In genomic region chr9:47229296-47229695, GRCm38 (mm10) we compare ENCODE assay signal across 23 mouse cellular contexts.
DNase-seq lines count a peak whose midpoint lies in the region; ATAC-seq lines count a peak whose summit lies in the region.
"Had no signal": no experiment of that assay in that cellular context is flagged by ENCODE, and none has a peak within 500 bp of the region (broad histone marks: within the 10 kb centered on the region; RNA-seq: fewer than 3 reads in every experiment).

No protein-coding gene starts in this region.

- 74% methylated on average over 6 of the region's 6 CpGs for WGBS in forebrain, embryonic 14.5 days
- 55% methylated on average over 6 of the region's 6 CpGs for WGBS in forebrain, embryonic 16.5 days
- WGBS in limb, embryonic 10.5 days: 41% methylated on average over 6 of the region's 6 CpGs
- WGBS in limb, embryonic 12.5 days: 21% methylated on average over 6 of the region's 6 CpGs
- 85% methylated on average over 6 of the region's 6 CpGs for WGBS in intestine, embryonic 16.5 days

- no peak overlapping the region for H3K9ac ChIP-seq in forebrain, embryonic 14.5 days (ENCODE audit: low read length)
- no peak overlapping the region for H3K9ac ChIP-seq in forebrain, embryonic 16.5 days (replicated peaks; ENCODE audit: low read depth, low read length)
- no peak overlapping the region for H3K9ac ChIP-seq in limb, embryonic 12.5 days (replicated peaks)
- no peak overlapping the region for H3K9ac ChIP-seq in intestine, embryonic 16.5 days (ENCODE audit: low read depth, low read length)
- H3K9ac ChIP-seq: embryonic facial prominence, embryonic 12.5 days; forebrain, embryonic 13.5 days; forebrain, postnatal 0 days had no signal

- no peak overlapping the region for H3K4me2 ChIP-seq in forebrain, embryonic 14.5 days (ENCODE audit: low read length)
- no peak overlapping the region for H3K4me2 ChIP-seq in forebrain, embryonic 16.5 days (ENCODE audit: low read length)
- H3K4me2 ChIP-seq in limb, embryonic 12.5 days: peak overlapping the region; percentile 15; the same call in 1 of the 2 replicates
- H3K4me2 ChIP-seq in intestine, embryonic 16.5 days (ENCODE audit: low read depth, low read length): no peak overlapping the region
- H3K4me2 ChIP-seq: embryonic facial prominence, embryonic 12.5 days; forebrain, embryonic 13.5 days had no signal

- DNase-seq in forebrain, embryonic 14.5 days (ENCODE audit: low spot score): peak; percentile 29
- peak; percentile 58 for DNase-seq in limb, embryonic 10.5 days (ENCODE audit: low spot score)
- DNase-seq in lung, postnatal 36 days: no peak
- DNase-seq in kidney, postnatal 4 days: no peak
- DNase-seq: adrenal gland, adult 8-10 months; adrenal gland, postnatal 25 days; B cell, adult 2 months; cerebellum, adult 11-12 months; cerebellum, adult 2 months; cerebellum, adult 9-10 months; cerebellum, postnatal 25 days; forebrain, postnatal 0 days had no signal

- no peak overlapping the region for H3K27ac ChIP-seq in forebrain, embryonic 14.5 days (ENCODE audit: low read depth, low read length)
- no peak overlapping the region for H3K27ac ChIP-seq in forebrain, embryonic 16.5 days (ENCODE audit: low read length)
- no peak overlapping the region for H3K27ac ChIP-seq in limb, embryonic 10.5 days
- H3K27ac ChIP-seq in limb, embryonic 12.5 days: no peak overlapping the region
- H3K27ac ChIP-seq in intestine, embryonic 16.5 days (ENCODE audit: low read length): no peak overlapping the region
- H3K27ac ChIP-seq: embryonic facial prominence, embryonic 10.5 days; embryonic facial prominence, embryonic 12.5 days; forebrain, embryonic 13.5 days had no signal

- no peak for ATAC-seq in forebrain, embryonic 14.5 days
- ATAC-seq in forebrain, embryonic 16.5 days: no peak
- ATAC-seq in limb, embryonic 12.5 days (ENCODE audit: insufficient number of reproducible peaks, insufficient read depth, low FRiP score, low TSS enrichment, low read depth): no peak
- no peak for ATAC-seq in intestine, embryonic 16.5 days
- ATAC-seq: activated CD4-positive, CD25-positive, alpha-beta regulatory T cell, adult 4 months; CD4-positive, CD25-positive, alpha-beta regulatory T cell, adult 4 months; forebrain, embryonic 13.5 days; forebrain, postnatal 0 days; Patski had no signal

- H3K27me3 ChIP-seq in forebrain, embryonic 14.5 days (replicated peaks; ENCODE audit: control insufficient read depth, insufficient read depth, low read length): no peaks in the 10 kb centered on the region
- no peaks in the 10 kb centered on the region for H3K27me3 ChIP-seq in forebrain, embryonic 16.5 days (replicated peaks; ENCODE audit: control insufficient read depth, insufficient read depth, low read length)
- peaks cover 59% of the 10 kb centered on the region for H3K27me3 ChIP-seq in limb, embryonic 10.5 days (ENCODE audit: low read depth, poor library complexity, severe bottlenecking)
- H3K27me3 ChIP-seq in limb, embryonic 12.5 days: peaks cover 25% of the 10 kb centered on the region
- H3K27me3 ChIP-seq in intestine, embryonic 16.5 days (replicated peaks; ENCODE audit: control insufficient read depth, insufficient read depth, low read length): no peaks in the 10 kb centered on the region
- H3K27me3 ChIP-seq: CH12.LX; forebrain, embryonic 13.5 days; Patski had no signal

- no peaks in the 10 kb centered on the region for H3K36me3 ChIP-seq in forebrain, embryonic 14.5 days (ENCODE audit: control insufficient read depth, insufficient read depth, low read length)
- H3K36me3 ChIP-seq in forebrain, embryonic 16.5 days (ENCODE audit: control insufficient read depth, insufficient read depth): no peaks in the 10 kb centered on the region
- H3K36me3 ChIP-seq in limb, embryonic 10.5 days: no peaks in the 10 kb centered on the region
- H3K36me3 ChIP-seq in limb, embryonic 12.5 days: no peaks in the 10 kb centered on the region
- no peaks in the 10 kb centered on the region for H3K36me3 ChIP-seq in intestine, embryonic 16.5 days (ENCODE audit: control insufficient read depth, insufficient read depth, low read length)
- H3K36me3 ChIP-seq: embryonic facial prominence, embryonic 10.5 days; embryonic facial prominence, embryonic 12.5 days; G1E had no signal

- no peaks in the 10 kb centered on the region for H3K4me1 ChIP-seq in forebrain, embryonic 14.5 days (ENCODE audit: control insufficient read depth, insufficient read depth, low read length)
- H3K4me1 ChIP-seq in forebrain, embryonic 16.5 days (replicated peaks; ENCODE audit: control insufficient read depth, insufficient read depth, low read length): peaks cover 8% of the 10 kb centered on the region; the same call in 1 of the 2 replicates
- H3K4me1 ChIP-seq in limb, embryonic 10.5 days: peaks cover 25% of the 10 kb centered on the region
- H3K4me1 ChIP-seq in limb, embryonic 12.5 days (replicated peaks): peaks cover 20% of the 10 kb centered on the region
- no peaks in the 10 kb centered on the region for H3K4me1 ChIP-seq in intestine, embryonic 16.5 days (ENCODE audit: control insufficient read depth, insufficient read depth, low read length)
- H3K4me1 ChIP-seq: forebrain, embryonic 13.5 days had no signal

- no peak overlapping the region for H3K4me3 ChIP-seq in forebrain, embryonic 14.5 days (ENCODE audit: low read depth, low read length)
- H3K4me3 ChIP-seq in forebrain, embryonic 16.5 days (replicated peaks; ENCODE audit: low read length): no peak overlapping the region
- no peak overlapping the region for H3K4me3 ChIP-seq in limb, embryonic 10.5 days
- no peak overlapping the region for H3K4me3 ChIP-seq in limb, embryonic 12.5 days (replicated peaks)
- no peak overlapping the region for H3K4me3 ChIP-seq in intestine, embryonic 16.5 days (ENCODE audit: low read length)
- H3K4me3 ChIP-seq: embryonic facial prominence, embryonic 10.5 days; embryonic facial prominence, embryonic 12.5 days; forebrain, embryonic 13.5 days had no signal

- H3K9me3 ChIP-seq in forebrain, embryonic 14.5 days (replicated peaks; ENCODE audit: control insufficient read depth, low read length): no peaks in the 10 kb centered on the region
- no peaks in the 10 kb centered on the region for H3K9me3 ChIP-seq in forebrain, embryonic 16.5 days (ENCODE audit: control insufficient read depth, low read length)
- no peaks in the 10 kb centered on the region for H3K9me3 ChIP-seq in limb, embryonic 10.5 days (replicated peaks)
- no peaks in the 10 kb centered on the region for H3K9me3 ChIP-seq in limb, embryonic 12.5 days
- no peaks in the 10 kb centered on the region for H3K9me3 ChIP-seq in intestine, embryonic 16.5 days (ENCODE audit: control insufficient read depth, low read length)
- H3K9me3 ChIP-seq: embryonic facial prominence, embryonic 10.5 days; embryonic facial prominence, embryonic 12.5 days; forebrain, embryonic 13.5 days had no signal

Comparison
In these comparisons a context has a peak if more than half of its experiments do, and no peak if none do; other contexts are left out.
1. DNase-seq: peak in forebrain, embryonic 14.5 days (single experiment) and limb, embryonic 10.5 days (single experiment); none in lung, postnatal 36 days (single experiment) and kidney, postnatal 4 days (0 of 2).